ENCODE assay signal across 26 mouse cellular contexts in the genomic region with DNA sequence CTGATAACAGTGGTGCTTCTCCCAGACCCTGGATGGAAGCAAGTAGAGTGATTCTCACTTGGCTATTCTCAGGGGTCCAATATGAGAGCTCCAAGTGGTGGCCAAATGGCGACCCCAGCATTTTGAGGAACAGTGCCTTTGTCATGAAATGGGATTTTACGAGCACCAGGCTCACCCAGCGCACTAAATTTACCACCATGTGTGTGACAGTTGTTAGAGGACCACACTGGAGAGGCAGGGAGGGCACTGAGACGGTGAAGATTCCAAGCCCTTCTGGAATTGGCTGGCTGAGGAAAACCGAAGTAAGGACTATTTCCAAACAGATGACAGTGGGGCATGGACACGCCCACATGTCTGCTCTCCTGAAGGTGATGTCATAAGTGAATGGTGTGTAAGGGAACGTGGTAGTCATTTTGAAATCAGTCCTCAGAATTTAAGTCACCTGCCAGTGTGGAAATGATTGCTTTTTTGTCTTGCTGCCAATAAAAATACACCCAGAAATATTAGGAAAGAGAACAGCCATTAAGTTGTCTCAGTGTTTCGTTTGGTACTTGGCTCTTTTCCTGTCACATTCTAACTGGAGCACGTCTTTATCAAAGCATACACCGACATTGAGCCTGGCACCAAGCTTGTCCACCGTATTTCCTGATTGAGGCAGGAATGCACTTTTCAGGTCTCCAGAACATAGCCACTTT. TPM values are rescaled to one million over a fixed set of nuclear protein-coding genes. Genes with fewer than 3 reads are reported as not detected.
DNase-seq lines count a peak whose midpoint lies in the region; ATAC-seq and TF ChIP-seq lines count a peak whose summit lies in the region.
"Had no signal": no experiment of that assay in that cellular context is flagged by ENCODE, and none has a peak within 500 bp of the region (broad histone marks: within the 10 kb centered on the region; RNA-seq: fewer than 3 reads in every experiment).

No protein-coding gene starts in this region.

- H3K36me3 ChIP-seq in heart, postnatal 0 days (replicated peaks; ENCODE audit: control insufficient read depth, insufficient read depth, low read length) = peaks cover 55% of the 10 kb centered on the region
- no peaks in the 10 kb centered on the region for H3K36me3 ChIP-seq in hindbrain, embryonic 16.5 days (ENCODE audit: control insufficient read depth, insufficient read depth, low read length)
- H3K36me3 ChIP-seq: liver, embryonic 13.5 days had no signal

- no peak for TF ChIP-seq EP300 in heart, postnatal 0 days (IDR thresholded peaks at IDR 0.05; ENCODE audit: low read depth)

- no peak overlapping the region for H3K9ac ChIP-seq in heart, postnatal 0 days (replicated peaks; ENCODE audit: low read depth, low read length)
- no peak overlapping the region for H3K9ac ChIP-seq in hindbrain, embryonic 16.5 days (ENCODE audit: low read depth, low read length)
- H3K9ac ChIP-seq: forebrain, embryonic 13.5 days; heart, embryonic 12.5 days; hindbrain, embryonic 12.5 days; limb, embryonic 13.5 days; liver, embryonic 13.5 days; lung, embryonic 14.5 days; midbrain, embryonic 12.5 days had no signal

- 0 out of 2 replicates have a peak overlapping the region, but pooled peaks have one; percentile 2 for H3K27ac ChIP-seq in heart, postnatal 0 days (ENCODE audit: low read depth)
- no peak overlapping the region for H3K27ac ChIP-seq in hindbrain, embryonic 16.5 days (ENCODE audit: low read depth, low read length)
- H3K27ac ChIP-seq: forebrain, embryonic 13.5 days; hindbrain, embryonic 12.5 days; kidney, postnatal 0 days; limb, embryonic 13.5 days; liver, embryonic 13.5 days; midbrain, embryonic 12.5 days had no signal

- no peak overlapping the region for H3K4me3 ChIP-seq in heart, postnatal 0 days (ENCODE audit: low read depth, low read length)
- no peak overlapping the region for H3K4me3 ChIP-seq in hindbrain, embryonic 16.5 days (ENCODE audit: low read length)
- H3K4me3 ChIP-seq: erythroblast, embryonic 14.5 days; forebrain, embryonic 13.5 days; heart, embryonic 12.5 days; hindbrain, embryonic 12.5 days; limb, embryonic 13.5 days; liver, embryonic 13.5 days; midbrain, embryonic 12.5 days had no signal

- no peaks in the 10 kb centered on the region for H3K27me3 ChIP-seq in heart, postnatal 0 days (ENCODE audit: control insufficient read depth, insufficient read depth, low read length)
- no peaks in the 10 kb centered on the region for H3K27me3 ChIP-seq in hindbrain, embryonic 16.5 days (replicated peaks; ENCODE audit: control insufficient read depth, insufficient read depth, low read length)
- H3K27me3 ChIP-seq: CH12.LX; forebrain, embryonic 13.5 days; heart, embryonic 12.5 days; hindbrain, embryonic 12.5 days; limb, embryonic 13.5 days; liver, embryonic 13.5 days; midbrain, embryonic 12.5 days had no signal

- TF ChIP-seq CTCF in heart, postnatal 0 days (IDR thresholded peaks at IDR 0.05; ENCODE audit: low read depth) = no peak

- H3K9me3 ChIP-seq in heart, postnatal 0 days (replicated peaks; ENCODE audit: control insufficient read depth, low read length) = no peaks in the 10 kb centered on the region
- no peaks in the 10 kb centered on the region for H3K9me3 ChIP-seq in hindbrain, embryonic 16.5 days (ENCODE audit: control insufficient read depth, low read length)
- H3K9me3 ChIP-seq: forebrain, embryonic 13.5 days; heart, embryonic 12.5 days; hindbrain, embryonic 12.5 days; limb, embryonic 13.5 days; liver, embryonic 13.5 days; midbrain, embryonic 12.5 days had no signal

- 52% methylated on average over 11 of the region's 11 CpGs for WGBS in heart, postnatal 0 days
- WGBS in hindbrain, embryonic 16.5 days = 77% methylated on average over 11 of the region's 11 CpGs

- DNase-seq in heart, postnatal 0 days (ENCODE audit: low spot score) = peak; percentile 8
- no peak for DNase-seq in heart, adult 9 months (ENCODE audit: low spot score in 2 of 2)
- peak; percentile 75 for DNase-seq in adipocyte (ENCODE audit: low spot score)
- DNase-seq in fat pad, adult 2 months (ENCODE audit: extremely low read depth, low read depth, low spot score) = peak; percentile 87
- peak; percentile 62 for DNase-seq in lung, postnatal 36 days
- DNase-seq: adrenal gland, postnatal 36 days; B cell, adult 2 months; cerebellum, adult 2 months; cerebellum, postnatal 14 days; gastrocnemius, postnatal 14 days; heart, adult 18-20 months; kidney, adult 8-10 months; kidney, postnatal 4 days; liver, embryonic 13.5 days; lung, embryonic 14.5 days had no signal

- no peak for ATAC-seq in heart, postnatal 0 days (ENCODE audit: insufficient read depth, low read depth)
- ATAC-seq in hindbrain, embryonic 16.5 days = no peak
- ATAC-seq: activated CD4-positive, CD25-positive, alpha-beta regulatory T cell, adult 4 months; forebrain, embryonic 13.5 days; intestine, embryonic 16.5 days had no signal

- no peaks in the 10 kb centered on the region for H3K4me1 ChIP-seq in heart, postnatal 0 days (ENCODE audit: control insufficient read depth, insufficient read depth)
- 0 out of 2 replicates have a peak, but pooled peaks cover 4% of the 10 kb centered on the region for H3K4me1 ChIP-seq in hindbrain, embryonic 16.5 days (ENCODE audit: control insufficient read depth, insufficient read depth, low read depth, low read length)
- H3K4me1 ChIP-seq: forebrain, embryonic 13.5 days; heart, embryonic 12.5 days; hindbrain, embryonic 12.5 days; limb, embryonic 13.5 days; liver, embryonic 13.5 days had no signal

- H3K4me2 ChIP-seq in heart, postnatal 0 days (ENCODE audit: low read depth, low read length) = no peak overlapping the region
- no peak overlapping the region for H3K4me2 ChIP-seq in hindbrain, embryonic 16.5 days (ENCODE audit: low read length)
- H3K4me2 ChIP-seq: forebrain, embryonic 13.5 days; heart, embryonic 12.5 days; hindbrain, embryonic 12.5 days; limb, embryonic 13.5 days; liver, embryonic 13.5 days; lung, embryonic 14.5 days; midbrain, embryonic 12.5 days had no signal

RNA-seq across cellular contexts. Expression of gene Tmem39a, which starts 40.6 kb away (rescaled TPM):
- total RNA-seq in heart, postnatal 0 days (2014; rRNA removed; ENCODE audit: low replicate concordance) = 11.7 and 28.7 TPM in 2 replicates
- polyA plus RNA-seq in heart, postnatal 0 days (2015; fragmentation: Nextera tagmentation; extraction: Ambion mirVana) = 23.3 and 23.8 TPM in 2 replicates
- 32.0 and 37.0 TPM in 2 replicates for polyA plus RNA-seq in hindbrain, embryonic 16.5 days (2015; fragmentation: Nextera tagmentation; extraction: Ambion mirVana)

RNA-seq across cellular contexts. Expression of gene Poglut1, which starts 49.1 kb away (rescaled TPM):
- 17.6 and 20.5 TPM in 2 replicates for total RNA-seq in heart, postnatal 0 days (2014; rRNA removed; ENCODE audit: low replicate concordance)
- 13.3 and 13.8 TPM in 2 replicates for polyA plus RNA-seq in heart, postnatal 0 days (2015; fragmentation: Nextera tagmentation; extraction: Ambion mirVana)
- polyA plus RNA-seq in hindbrain, embryonic 16.5 days (2015; fragmentation: Nextera tagmentation; extraction: Ambion mirVana) = 50.1 and 55.8 TPM in 2 replicates

Comparison
In these comparisons a context has a peak if more than half of its experiments do, and no peak if none do; other contexts are left out.
1. DNase-seq: peak in heart, postnatal 0 days (single experiment), adipocyte (single experiment), fat pad, adult 2 months (single experiment) and lung, postnatal 36 days (single experiment); none in heart, adult 9 months (0 of 2).